Mouse (Mus musculus): ENCODE data around the gene Tchp. TPM values are rescaled to one million over a fixed set of nuclear protein-coding genes. Genes with fewer than 3 reads are reported as not detected.

Tchp gene
- polyA plus RNA-seq, 1 experiment from 2014 or later: 2.4 TPM

- 85% methylated on average over 10 of the region's 10 CpGs for WGBS (ENCODE audit: insufficient replicate concordance)
- TF ChIP-seq CTCF (IDR thresholded peaks at IDR 0.05; ENCODE audit: low read depth) (no peak), EP300 (IDR thresholded peaks at IDR 0.05; ENCODE audit: low read depth) (no peak)
- Histone ChIP-seq H3K9ac (replicated peaks) (no peak overlapping the region), H3K4me2 (ENCODE audit: low read depth, low read length) (no peak overlapping the region), H3K9me3 (ENCODE audit: low read length) (no peaks in the 10 kb centered on the region), H3K4me3 (ENCODE audit: low read depth, low read length) (no peak overlapping the region), H3K4me1 (ENCODE audit: insufficient read depth) (no peaks in the 10 kb centered on the region), H3K27ac (ENCODE audit: low read depth) (no peak overlapping the region), H3K36me3 (replicated peaks; ENCODE audit: insufficient read depth, low read length) (peaks cover 47% of the 10 kb centered on the region), H3K27me3 (ENCODE audit: insufficient read depth, low read length) (no peaks in the 10 kb centered on the region)
- no peak for DNase-seq
- no peak for ATAC-seq
These were observed 20.6 kb downstream of the Tchp start for GRCm38 (mm10) chr5:114728160-114728559.

DNA sequence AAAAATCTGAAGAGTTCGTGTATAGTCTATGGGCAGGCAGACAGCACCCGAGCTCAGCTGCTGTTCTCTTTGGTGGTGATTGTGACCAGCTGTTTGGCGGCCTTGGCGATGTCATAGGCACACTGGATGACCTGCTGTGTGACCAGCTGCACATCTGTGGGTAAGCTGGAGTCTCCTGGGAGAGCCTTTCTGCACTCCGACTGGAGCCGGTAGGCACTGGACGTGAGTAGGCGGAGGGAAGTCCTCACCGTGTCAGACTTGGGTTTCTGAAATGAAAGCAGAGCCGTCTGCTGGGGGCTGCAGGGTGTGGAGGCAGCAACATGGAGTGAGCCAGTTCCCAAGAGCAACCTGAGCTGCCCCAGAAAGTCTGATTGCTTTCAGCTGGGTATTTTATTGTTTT lies 22.6 kb downstream of the Tchp start:
- H3K27ac ChIP-seq (ENCODE audit: low read depth): no peak overlapping the region
- no peak overlapping the region for H3K9ac ChIP-seq (replicated peaks)
- 86% methylated on average over 10 of the region's 10 CpGs for WGBS (ENCODE audit: insufficient replicate concordance)
- DNase-seq (no peak), ATAC-seq (no peak)
- no peak overlapping the region for H3K4me2 ChIP-seq (ENCODE audit: low read depth, low read length)
- TF ChIP-seq CTCF (IDR thresholded peaks at IDR 0.05; ENCODE audit: low read depth) (no peak), EP300 (IDR thresholded peaks at IDR 0.05; ENCODE audit: low read depth) (no peak)
- H3K27me3 ChIP-seq (ENCODE audit: insufficient read depth, low read length): no peaks in the 10 kb centered on the region
- no peaks in the 10 kb centered on the region for H3K9me3 ChIP-seq (ENCODE audit: low read length)
- H3K4me3 ChIP-seq (ENCODE audit: low read depth, low read length): no peak overlapping the region
- H3K36me3 ChIP-seq (replicated peaks; ENCODE audit: insufficient read depth, low read length): peaks cover 62% of the 10 kb centered on the region
- H3K4me1 ChIP-seq (ENCODE audit: insufficient read depth): no peaks in the 10 kb centered on the region

DNA sequence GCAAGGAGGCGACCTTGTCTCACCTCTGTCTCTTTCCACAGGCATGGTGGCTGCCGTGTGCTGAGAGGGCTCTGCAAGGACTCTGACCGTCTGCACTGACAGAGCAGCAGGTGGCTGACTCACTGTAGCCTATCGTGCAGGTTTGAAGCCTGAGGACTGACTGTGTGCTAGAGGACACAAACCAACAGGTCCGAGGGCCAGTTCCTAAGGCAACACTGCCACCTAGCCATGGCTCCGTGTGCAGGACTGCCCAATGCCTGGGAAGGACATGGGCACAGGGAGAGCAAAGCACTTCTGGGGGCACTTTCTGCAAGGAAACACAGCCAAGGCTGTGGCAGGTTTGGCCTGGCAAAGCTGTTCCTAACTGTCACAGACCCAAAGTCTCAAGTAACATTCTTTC lies 23.9 kb downstream of the Tchp start:
- Histone ChIP-seq H3K9me3 (ENCODE audit: low read length) (no peaks in the 10 kb centered on the region), H3K27me3 (ENCODE audit: insufficient read depth, low read length) (no peaks in the 10 kb centered on the region), H3K4me1 (ENCODE audit: insufficient read depth) (no peaks in the 10 kb centered on the region), H3K4me2 (ENCODE audit: low read depth, low read length) (no peak overlapping the region), H3K9ac (replicated peaks) (no peak overlapping the region), H3K27ac (ENCODE audit: low read depth) (no peak overlapping the region), H3K4me3 (ENCODE audit: low read depth, low read length) (no peak overlapping the region), H3K36me3 (replicated peaks; ENCODE audit: insufficient read depth, low read length) (peaks cover 72% of the 10 kb centered on the region)
- 76% methylated on average over 6 of the region's 6 CpGs for WGBS (ENCODE audit: insufficient replicate concordance)
- ATAC-seq (no peak), DNase-seq (no peak)
- TF ChIP-seq CTCF (IDR thresholded peaks at IDR 0.05; ENCODE audit: low read depth) (peak; percentile 19; the same call in 1 of the 2 replicates), EP300 (IDR thresholded peaks at IDR 0.05; ENCODE audit: low read depth) (no peak)

- TF ChIP-seq CTCF (IDR thresholded peaks at IDR 0.05; ENCODE audit: low read depth) (no peak), EP300 (IDR thresholded peaks at IDR 0.05; ENCODE audit: low read depth) (no peak)
- 84% methylated on average over 15 of the region's 15 CpGs for WGBS (ENCODE audit: insufficient replicate concordance)
- Histone ChIP-seq H3K9ac (replicated peaks) (no peak overlapping the region), H3K27ac (ENCODE audit: low read depth) (no peak overlapping the region), H3K4me2 (ENCODE audit: low read depth, low read length) (no peak overlapping the region), H3K36me3 (replicated peaks; ENCODE audit: insufficient read depth, low read length) (peaks cover 76% of the 10 kb centered on the region), H3K27me3 (ENCODE audit: insufficient read depth, low read length) (no peaks in the 10 kb centered on the region), H3K4me3 (ENCODE audit: low read depth, low read length) (no peak overlapping the region), H3K4me1 (ENCODE audit: insufficient read depth) (no peaks in the 10 kb centered on the region), H3K9me3 (ENCODE audit: low read length) (no peaks in the 10 kb centered on the region)
- ATAC-seq (no peak), DNase-seq (no peak)
These were observed 24.4 kb downstream of the Tchp start for GRCm38 (mm10) chr5:114731969-114732368.

- Histone ChIP-seq H3K27me3 (ENCODE audit: insufficient read depth, low read length) (no peaks in the 10 kb centered on the region), H3K36me3 (replicated peaks; ENCODE audit: insufficient read depth, low read length) (peaks cover 84% of the 10 kb centered on the region), H3K4me1 (ENCODE audit: insufficient read depth) (no peaks in the 10 kb centered on the region; the same call in 1 of the 2 replicates), H3K4me2 (ENCODE audit: low read depth, low read length) (no peak overlapping the region), H3K27ac (ENCODE audit: low read depth) (no peak overlapping the region), H3K4me3 (ENCODE audit: low read depth, low read length) (no peak overlapping the region), H3K9me3 (ENCODE audit: low read length) (no peaks in the 10 kb centered on the region), H3K9ac (replicated peaks) (no peak overlapping the region)
- WGBS (ENCODE audit: insufficient replicate concordance): 91% methylated on average over 15 of the region's 15 CpGs
- ATAC-seq: no peak
- TF ChIP-seq EP300 (IDR thresholded peaks at IDR 0.05; ENCODE audit: low read depth) (no peak), CTCF (IDR thresholded peaks at IDR 0.05; ENCODE audit: low read depth) (no peak)
- DNase-seq: no peak
These were observed 26.0 kb downstream of the Tchp start for GRCm38 (mm10) chr5:114733606-114734005.

GRCm38 (mm10) chr5:114737090-114737887 lies 29.7 kb downstream of the Tchp start:
- no peak for TF ChIP-seq EP300 (IDR thresholded peaks at IDR 0.05; ENCODE audit: low read depth)
- TF ChIP-seq CTCF (IDR thresholded peaks at IDR 0.05; ENCODE audit: low read depth): no peak
- ATAC-seq (no peak), DNase-seq (no peak)
- H3K4me3 ChIP-seq (ENCODE audit: low read depth, low read length): no peak overlapping the region
- no peak overlapping the region for H3K27ac ChIP-seq (ENCODE audit: low read depth)
- H3K4me1 ChIP-seq (ENCODE audit: insufficient read depth): no peaks in the 10 kb centered on the region; the same call in 1 of the 2 replicates
- WGBS (ENCODE audit: insufficient replicate concordance): 84% methylated on average over 21 of the region's 21 CpGs
- H3K4me2 ChIP-seq (ENCODE audit: low read depth, low read length): no peak overlapping the region
- no peaks in the 10 kb centered on the region for H3K9me3 ChIP-seq (ENCODE audit: low read length)
- peaks cover 80% of the 10 kb centered on the region for H3K36me3 ChIP-seq (replicated peaks; ENCODE audit: insufficient read depth, low read length)
- H3K9ac ChIP-seq (replicated peaks): no peak overlapping the region
- no peaks in the 10 kb centered on the region for H3K27me3 ChIP-seq (ENCODE audit: insufficient read depth, low read length)
